Mouse (Mus musculus) adrenal gland, adult 2 months (tissue): ENCODE measurements at regions not wholly inside any gene's neighbourhood (a gene's known extent, or its start where the extent isn't known, plus 50 kb on each side); places are given as distances from the start of the nearest gene placed in this dataset.
A peak's percentile ranks its signal among the peaks of the same experiment; 100 is the strongest.

ENCODE experiments used
- DNase-seq: peaks from one replicate; pipeline ENCODE4 v3.0.0; 2021

DNA sequence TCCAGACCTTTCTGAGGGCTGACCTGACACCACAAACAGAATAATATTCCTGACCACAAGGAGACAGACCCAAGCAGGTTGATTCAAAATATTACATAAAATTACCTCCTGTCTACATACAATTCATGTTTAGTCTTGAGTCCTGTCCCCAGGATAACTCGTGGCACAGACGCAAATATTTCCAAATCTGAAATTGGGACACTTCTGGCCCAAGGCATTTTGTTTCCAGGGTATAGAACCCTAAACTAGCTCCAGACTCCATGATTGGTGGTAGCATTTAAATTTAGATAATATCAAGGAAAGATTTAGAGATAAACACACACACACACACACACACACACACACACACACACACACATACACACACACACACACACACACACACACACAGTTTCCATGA lies 498.7 kb downstream of the Med13l start:
- DNase-seq, result no peak

- no peak for DNase-seq
Observed at GRCm38 (mm10) chr5:119060886-119061285, 500.4 kb downstream of the Med13l start.

DNA sequence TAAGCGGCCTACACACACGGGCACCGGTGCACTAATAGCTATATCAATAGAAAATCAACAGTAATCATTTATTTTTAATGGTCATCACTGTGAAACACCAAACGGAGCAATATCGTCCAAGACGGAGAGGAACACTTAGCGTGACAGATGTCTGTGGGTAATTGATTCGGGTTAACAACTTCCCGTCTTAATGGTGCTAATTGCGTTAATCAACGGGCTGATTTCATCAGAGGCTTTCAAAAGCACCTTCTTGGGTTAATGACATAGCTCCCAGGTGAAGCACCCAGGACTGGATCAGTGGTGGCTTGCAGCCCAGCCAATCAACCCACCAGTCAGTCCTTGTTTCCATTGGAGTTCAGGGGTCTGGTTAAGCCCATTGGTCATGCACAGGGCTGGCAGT lies 502.0 kb downstream of the Med13l start:
- no peak for DNase-seq

GRCm38 (mm10) chr5:119066666-119067065 lies 506.2 kb downstream of the Med13l start:
- DNase-seq, result no peak

DNA sequence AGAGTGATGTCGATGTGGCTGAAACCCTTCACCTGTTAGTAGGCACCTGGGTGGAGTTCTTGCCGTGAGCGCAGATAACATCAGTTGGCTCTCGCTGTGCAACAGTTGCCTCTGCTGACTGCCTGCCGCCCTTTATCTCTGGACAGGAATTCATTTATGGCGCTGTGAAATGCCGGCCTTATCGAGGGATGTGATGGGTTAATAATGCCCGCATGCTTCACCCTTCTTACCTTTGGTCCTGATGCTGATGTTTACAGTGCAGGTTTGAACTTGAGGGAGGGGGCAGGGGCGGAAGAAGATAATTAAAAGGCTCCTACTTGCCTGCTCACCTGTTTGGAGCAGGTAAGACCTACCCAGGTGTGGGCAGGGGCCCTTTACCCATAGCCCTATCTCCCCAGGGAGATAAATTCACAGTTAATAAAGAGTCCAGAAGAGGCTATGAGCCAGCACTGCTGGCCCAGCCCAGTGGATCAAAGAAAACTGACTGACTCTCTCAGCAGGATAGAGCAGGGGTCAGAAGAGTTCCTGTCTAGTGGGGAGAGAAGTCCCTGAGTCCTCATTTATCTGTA lies 509.4 kb downstream of the Med13l start:
- DNase-seq, result no peak

DNA sequence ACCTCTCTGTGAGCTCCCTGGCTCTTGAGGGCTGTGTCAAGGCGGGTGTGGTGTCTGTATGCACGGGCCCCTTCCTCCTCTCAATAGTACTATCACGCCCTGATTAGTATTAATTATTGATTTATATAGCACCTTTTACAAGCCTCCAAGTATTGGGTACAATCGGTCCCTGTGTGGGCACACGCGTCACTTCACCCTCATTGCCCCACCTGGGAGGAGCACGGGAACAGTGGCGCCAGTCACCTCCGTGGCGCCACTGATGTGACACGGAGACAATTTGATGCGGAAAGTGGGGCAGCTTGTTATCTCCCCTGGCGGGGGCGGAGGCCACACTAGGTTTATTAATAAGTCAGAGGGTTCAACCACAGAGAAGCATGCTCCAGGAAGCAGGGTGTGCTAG lies 512.2 kb downstream of the Med13l start:
- no peak for DNase-seq

- no peak for DNase-seq
Observed at GRCm38 (mm10) chr5:119080747-119081146, 520.3 kb downstream of the Med13l start.

DNA sequence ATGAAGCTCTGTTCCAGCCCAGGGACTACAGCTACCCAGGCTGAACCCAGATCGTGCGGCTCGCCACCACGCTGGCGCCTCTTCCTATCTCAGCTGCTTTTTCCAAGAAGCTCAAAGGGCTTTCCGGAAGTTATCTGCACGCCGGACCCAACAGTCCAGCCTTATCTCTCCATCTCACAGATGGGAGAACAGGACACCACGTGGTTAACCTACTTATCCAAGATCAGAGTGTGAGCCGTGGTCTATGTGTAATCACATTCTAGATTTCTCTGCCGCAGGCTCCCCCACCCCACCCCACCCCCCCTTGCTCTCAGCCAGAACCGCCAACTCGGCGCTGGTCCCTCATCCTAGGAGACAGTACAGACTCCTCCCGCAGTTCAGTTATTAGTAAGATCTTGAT lies 522.4 kb downstream of the Med13l start:
- peak; percentile 8 for DNase-seq

DNA sequence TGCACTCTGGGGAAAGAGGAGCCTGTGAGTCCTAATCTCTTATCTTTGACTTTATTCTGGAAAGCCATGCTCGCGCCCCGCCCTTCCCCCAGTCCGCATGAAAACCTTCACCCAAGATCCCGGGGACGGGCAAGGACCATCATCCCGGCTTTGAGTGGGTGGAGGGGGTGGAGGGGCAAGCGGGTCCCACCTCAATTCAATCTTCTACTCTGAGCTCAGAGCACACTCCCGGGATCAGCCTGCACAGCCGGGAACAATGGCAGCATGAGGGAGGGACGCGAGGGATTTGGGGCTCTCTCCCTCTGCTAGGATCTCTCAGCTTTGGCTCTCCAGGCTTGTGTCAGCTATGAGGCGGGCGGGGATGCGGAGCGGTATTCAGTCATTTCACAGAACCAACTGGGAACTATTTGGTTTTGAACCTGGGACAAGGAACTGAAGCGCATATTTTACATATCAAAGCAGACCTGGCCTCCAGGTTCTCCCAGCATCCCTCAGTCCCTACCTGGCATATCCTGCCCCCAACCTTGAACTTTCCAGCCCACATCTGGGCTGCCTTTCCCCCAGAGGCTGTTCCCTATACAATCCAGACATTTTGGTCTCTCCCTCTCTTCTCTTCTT lies 537.2 kb downstream of the Med13l start:
- peak; percentile 11 for DNase-seq

DNA sequence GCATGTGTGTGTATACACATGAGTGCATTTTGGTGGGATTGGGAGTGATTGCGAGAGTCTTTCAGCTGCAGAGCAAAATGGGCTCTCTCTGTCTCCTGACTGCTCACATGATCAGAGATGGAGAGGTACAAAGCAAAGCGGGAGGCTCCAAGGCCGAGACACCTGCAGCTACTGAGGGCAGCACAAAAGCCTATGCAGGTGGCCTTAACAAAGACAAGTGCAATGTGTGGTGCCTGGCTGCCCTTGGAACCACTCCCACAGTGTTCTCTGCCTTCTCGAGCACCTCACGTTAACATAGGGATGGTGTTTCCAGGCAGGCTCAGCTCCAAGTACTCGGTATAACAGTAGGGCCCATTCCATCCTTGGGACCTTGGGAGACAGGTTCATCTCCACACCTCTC lies 539.3 kb downstream of the Med13l start:
- no peak for DNase-seq

- DNase-seq, result no peak
Observed at GRCm38 (mm10) chr5:119103503-119103902, 543.0 kb downstream of the Med13l start.

DNA sequence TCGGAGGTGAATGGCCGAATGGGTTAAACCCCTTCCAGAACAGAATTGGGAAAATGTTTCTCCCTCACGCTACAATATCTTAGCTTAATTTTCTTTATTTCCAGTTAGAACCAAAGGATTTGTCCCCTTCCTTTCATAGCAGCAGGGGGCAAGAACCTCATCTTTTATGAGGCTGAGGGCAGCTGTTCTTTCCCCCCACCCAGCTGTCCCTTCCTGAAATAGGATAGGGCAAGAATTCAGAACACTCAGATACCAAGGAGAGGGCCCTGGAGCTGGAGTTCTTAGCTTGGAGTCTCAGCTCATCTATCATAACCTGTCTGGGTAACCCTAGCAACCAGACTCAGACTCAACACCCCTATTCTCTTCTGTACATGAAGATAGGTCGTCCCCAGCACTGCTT lies 547.4 kb downstream of the Med13l start:
- no peak for DNase-seq

DNA sequence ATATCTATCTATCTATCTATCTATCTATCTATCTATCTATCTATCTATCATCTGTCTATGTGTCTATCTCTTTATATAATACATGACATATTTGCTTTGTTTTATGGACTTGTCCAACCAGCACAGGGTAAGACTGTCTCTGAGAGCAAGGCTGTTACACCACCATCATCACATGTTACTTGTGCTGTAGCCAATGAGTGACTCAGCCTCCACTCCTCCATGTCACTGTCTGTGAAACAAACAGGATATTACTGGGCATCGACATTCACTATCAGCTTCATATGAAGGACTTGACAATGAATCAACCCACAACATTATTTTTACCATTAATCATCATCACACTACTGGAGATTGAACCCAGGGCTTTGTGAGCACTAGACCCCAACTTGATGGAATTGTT lies 549.0 kb downstream of the Med13l start:
- DNase-seq, result no peak

DNA sequence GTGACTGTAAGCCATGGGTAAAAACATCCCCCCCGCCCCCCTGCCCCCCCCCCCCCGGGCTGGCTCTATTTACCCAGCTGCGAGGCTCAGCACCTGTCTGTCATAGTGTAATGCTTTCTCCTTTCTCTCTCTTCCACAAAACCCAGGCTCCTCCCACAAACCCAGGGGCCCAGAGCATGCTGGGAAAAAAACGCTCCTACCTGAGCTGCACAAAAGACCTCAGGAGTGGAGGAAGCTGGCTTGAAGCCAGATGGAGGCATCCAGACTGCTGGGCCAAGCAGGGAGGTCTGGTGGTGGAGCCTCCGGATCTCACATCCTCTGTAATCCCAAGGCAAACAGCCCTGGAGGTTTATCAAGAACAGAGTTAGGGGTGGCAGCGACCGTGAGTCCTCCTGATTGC lies 553.6 kb downstream of the Med13l start:
- DNase-seq, result no peak

DNA sequence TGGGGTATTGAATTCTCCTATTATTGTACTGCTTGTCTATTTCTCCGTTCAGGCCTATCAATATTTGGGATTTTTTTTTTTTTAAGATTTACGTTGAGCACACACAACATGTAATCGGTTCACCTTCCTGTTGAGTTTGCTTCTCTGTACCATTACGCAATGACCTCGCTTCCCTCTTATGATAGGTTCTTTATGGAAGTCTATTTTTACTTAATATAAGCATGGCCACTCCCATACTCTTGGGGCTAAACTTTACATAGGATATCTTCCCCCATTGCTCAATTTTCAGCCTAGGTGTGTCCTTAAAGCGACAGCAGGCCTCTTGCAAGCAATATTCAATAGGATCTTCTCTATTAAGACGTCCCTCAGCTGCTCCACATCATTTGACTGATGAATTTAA lies 544.7 kb upstream of the Tbx3 start:
- no peak for DNase-seq

GRCm38 (mm10) chr5:119130176-119130575 lies 540.3 kb upstream of the Tbx3 start:
- DNase-seq, result no peak

GRCm38 (mm10) chr5:119131461-119131860 lies 539.0 kb upstream of the Tbx3 start:
- DNase-seq, result no peak

- DNase-seq, result no peak
Observed at GRCm38 (mm10) chr5:119133378-119133777, 537.1 kb upstream of the Tbx3 start.

DNA sequence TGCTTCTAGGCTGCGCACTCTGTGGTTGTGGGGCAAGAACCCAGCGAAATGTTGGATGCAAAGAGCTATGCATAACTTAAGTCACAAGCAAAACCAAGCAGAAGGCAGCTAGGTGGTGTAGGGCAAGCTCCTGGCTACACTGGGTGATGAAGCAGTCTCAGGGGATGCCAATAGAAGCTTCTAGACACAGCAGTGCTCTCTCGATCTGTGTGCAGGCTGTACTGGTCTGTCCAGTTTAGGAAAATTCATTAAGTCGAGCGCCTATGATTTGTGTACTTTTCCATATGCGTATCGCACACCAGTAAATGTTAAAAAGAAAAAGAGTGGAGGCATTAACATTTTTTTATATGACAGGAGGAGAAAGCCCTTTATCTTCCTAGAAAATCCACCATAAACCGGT lies 533.6 kb upstream of the Tbx3 start:
- no peak for DNase-seq

GRCm38 (mm10) chr5:119137409-119137808 lies 533.1 kb upstream of the Tbx3 start:
- no peak for DNase-seq

DNA sequence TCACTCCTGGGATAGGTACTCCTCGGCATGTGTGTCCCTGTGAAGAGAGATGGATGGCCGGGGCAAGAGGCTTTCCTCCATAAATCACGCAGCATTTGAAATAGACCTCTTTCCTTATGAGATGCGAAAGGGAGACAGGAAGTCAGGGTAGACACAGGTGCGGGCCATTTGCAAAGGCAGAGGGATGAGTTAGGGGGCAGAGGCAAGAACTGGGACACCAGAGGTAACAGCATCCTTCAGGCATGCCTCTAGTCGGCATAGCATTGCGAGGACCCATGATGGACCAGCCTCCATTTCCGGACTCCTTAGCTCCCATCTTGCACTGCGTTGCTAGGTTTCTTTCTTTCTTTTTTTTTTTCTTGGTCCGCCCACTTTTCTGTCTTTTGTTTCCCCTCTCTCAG lies 532.6 kb upstream of the Tbx3 start:
- DNase-seq, result no peak

DNA sequence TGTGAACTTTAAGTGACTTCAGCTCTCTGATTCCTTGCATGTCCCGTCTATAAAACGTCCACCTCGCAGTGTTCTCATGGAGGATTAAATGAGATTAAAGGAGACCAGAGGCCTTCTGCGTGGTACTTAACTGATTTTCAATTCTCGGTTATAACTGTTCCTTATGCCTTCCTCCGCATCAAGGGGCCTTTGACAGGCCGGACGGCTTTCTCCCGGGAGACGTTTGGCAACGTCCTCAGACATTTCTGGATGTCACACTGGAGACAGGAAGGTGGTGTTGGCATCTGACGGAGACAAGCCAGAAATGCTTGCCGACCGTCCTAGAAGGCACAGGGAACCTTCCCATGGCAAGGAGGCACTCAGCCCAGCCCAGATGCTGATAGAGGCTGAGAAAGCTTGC lies 532.2 kb upstream of the Tbx3 start:
- DNase-seq, result no peak

DNA sequence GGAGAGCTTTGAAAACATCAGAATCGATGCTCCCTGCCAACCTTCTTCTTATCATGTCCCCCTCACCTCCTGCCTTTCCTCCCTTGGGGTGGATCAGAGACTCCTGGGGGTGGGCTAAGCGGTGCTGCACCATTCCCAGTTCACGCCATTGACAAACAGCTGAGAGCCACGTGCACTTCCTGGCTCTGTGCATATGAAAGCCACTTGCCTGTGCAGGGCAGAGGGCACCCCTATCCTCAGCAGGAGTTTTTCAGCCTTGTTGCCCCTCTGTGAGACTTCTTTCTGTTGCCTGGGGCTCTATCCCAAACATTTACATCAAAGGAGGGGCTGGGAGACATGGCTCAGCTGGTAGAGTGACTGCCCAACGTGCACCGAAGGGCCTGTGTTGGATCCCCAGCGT lies 531.1 kb upstream of the Tbx3 start:
- DNase-seq, result no peak

- DNase-seq, result peak; percentile 52
Observed at GRCm38 (mm10) chr5:119139816-119140215, 530.7 kb upstream of the Tbx3 start.

GRCm38 (mm10) chr5:119143411-119143810 lies 527.1 kb upstream of the Tbx3 start:
- DNase-seq, result no peak
